Mouse (Mus musculus) lung, postnatal 0 days (tissue): ENCODE measurements at regions not wholly inside any gene's neighbourhood (a gene's known extent, or its start where the extent isn't known, plus 50 kb on each side); places are given as distances from the start of the nearest gene placed in this dataset.
A peak's percentile ranks its signal among the peaks of the same experiment; 100 is the strongest.

Experiments used
- ATAC-seq: fragments of 200-750 bp; cut with Nextera tagmentation; 2 replicates; pipeline ENCODE4 v1.8.0; 2017; ENCODE audit warnings: moderate library complexity
- DNase-seq: peaks from one replicate; pipeline ENCODE4 v3.0.0-alpha.2; 2016; ENCODE audit warnings: low spot score
- H3K27ac ChIP-seq: fragments of 300-500 bp; sonication (generic); 2 replicates; pipeline ENCODE4 v1.5.1; 2014; ENCODE audit warnings: antibody characterized with exemption, mild to moderate bottlenecking, low read length, mixed read lengths
- H3K27me3 ChIP-seq: fragments of 300-500 bp; sonication (generic); replicated peaks from 2 replicates; pipeline ENCODE4 v1.6.1; 2014; ENCODE audit warnings: low read length, mixed read lengths; ENCODE audit not compliant: insufficient read depth
- H3K36me3 ChIP-seq: fragments of 300-500 bp; sonication (generic); 2 replicates; pipeline ENCODE4 v1.6.1; 2014; ENCODE audit warnings: low read length, mixed read lengths; ENCODE audit not compliant: insufficient read depth
- H3K4me1 ChIP-seq: fragments of 300-500 bp; sonication (generic); 2 replicates; pipeline ENCODE4 v1.6.1; 2014; ENCODE audit warnings: antibody characterized with exemption, low read depth, low read length, mixed read lengths; ENCODE audit not compliant: insufficient read depth
- H3K4me2 ChIP-seq: fragments of 300-500 bp; sonication (generic); replicated peaks from 2 replicates; pipeline ENCODE4 v1.6.1; 2014; ENCODE audit warnings: low read depth, mild to moderate bottlenecking, low read length, moderate library complexity, mixed read lengths
- H3K4me3 ChIP-seq: fragments of 300-500 bp; sonication (generic); 2 replicates; pipeline ENCODE4 v1.5.1; 2014; ENCODE audit warnings: low read depth, low read length
- H3K9ac ChIP-seq: fragments of 300-500 bp; sonication (generic); replicated peaks from 2 replicates; pipeline ENCODE4 v1.6.1; 2014; ENCODE audit warnings: low read depth, mild to moderate bottlenecking
- H3K9me3 ChIP-seq: fragments of 300-500 bp; sonication (generic); 2 replicates; pipeline ENCODE4 v1.6.1; 2016; ENCODE audit warnings: low read length, mixed read lengths
- CTCF ChIP-seq: IDR thresholded peaks from 2 replicates; pipeline ENCODE4 v1.5.1; 2016; ENCODE audit warnings: antibody characterized with exemption, mild to moderate bottlenecking
- EP300 ChIP-seq: IDR thresholded peaks from 2 replicates; pipeline ENCODE4 v1.6.1; 2016; ENCODE audit warnings: antibody characterized with exemption, mild to moderate bottlenecking, control low read depth
- WGBS: fragments of 180-500 bp; shearing (Covaris S2); extraction: QIAGEN DNeasy Blood & Tissue Kit; methylation state at CpG from one replicate; pipeline ENCODE4 v1.1.7; 2014; 5-methylcytosine and 5-hydroxymethylcytosine counted together

DNA sequence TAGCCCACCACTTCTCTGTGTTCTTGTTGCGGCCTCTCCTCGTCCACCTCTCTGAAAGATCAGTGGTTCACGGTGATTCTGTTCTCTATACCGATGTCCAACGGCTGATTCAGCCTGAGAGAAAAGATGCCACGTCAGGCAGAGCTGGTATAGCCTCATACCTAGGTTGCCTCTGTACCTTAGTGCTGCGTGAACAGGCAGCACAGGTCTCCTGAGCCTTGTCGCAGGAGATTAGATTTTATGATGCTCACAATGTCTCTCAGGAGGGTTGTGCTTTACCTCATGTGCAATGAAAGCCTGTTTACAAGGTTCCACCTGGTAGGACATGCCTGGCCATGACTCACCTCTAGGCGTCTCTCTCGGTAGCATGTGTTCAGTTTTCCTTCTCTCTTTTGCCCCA lies 267.6 kb upstream of the Clnk start:
- H3K27ac ChIP-seq = no peak overlapping the region
- no peak overlapping the region for H3K9ac ChIP-seq
- WGBS = 87% methylated on average over 10 of the region's 10 CpGs
- no peaks in the 10 kb centered on the region for H3K4me1 ChIP-seq
- no peaks in the 10 kb centered on the region for H3K9me3 ChIP-seq
- H3K27me3 ChIP-seq = no peaks in the 10 kb centered on the region
- no peak overlapping the region for H3K4me3 ChIP-seq
- ATAC-seq = no peak
- H3K36me3 ChIP-seq = no peaks in the 10 kb centered on the region
- TF ChIP-seq EP300 (no peak), CTCF (no peak)
- no peak for DNase-seq
- no peak overlapping the region for H3K4me2 ChIP-seq

DNA sequence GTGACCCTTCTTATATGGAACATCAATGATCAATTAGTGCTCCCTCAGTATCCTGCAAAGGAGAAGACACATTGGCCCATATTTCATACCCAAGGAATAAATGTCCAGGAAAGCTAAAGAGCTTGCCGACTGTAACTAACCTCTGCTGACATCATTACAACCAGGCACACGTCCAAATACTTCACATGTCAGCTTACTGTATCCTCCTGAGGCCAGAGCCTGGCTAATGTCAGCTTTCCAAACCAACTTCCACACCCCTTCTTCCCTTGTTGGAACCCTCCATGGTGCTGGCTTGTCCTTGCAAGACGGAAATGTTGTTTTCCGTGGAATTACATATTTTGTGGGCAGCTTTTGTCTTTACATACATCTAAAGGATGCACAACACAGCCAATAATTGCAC lies 267.0 kb upstream of the Clnk start:
- H3K4me2 ChIP-seq = no peak overlapping the region
- no peak overlapping the region for H3K4me3 ChIP-seq
- TF ChIP-seq EP300 (no peak), CTCF (no peak)
- H3K36me3 ChIP-seq = no peaks in the 10 kb centered on the region
- no peaks in the 10 kb centered on the region for H3K9me3 ChIP-seq
- H3K27ac ChIP-seq = no peak overlapping the region
- H3K9ac ChIP-seq = no peak overlapping the region
- H3K4me1 ChIP-seq = no peaks in the 10 kb centered on the region
- ATAC-seq (no peak), DNase-seq (no peak)
- no peaks in the 10 kb centered on the region for H3K27me3 ChIP-seq
- 50% methylated on average over 4 of the region's 4 CpGs for WGBS

DNA sequence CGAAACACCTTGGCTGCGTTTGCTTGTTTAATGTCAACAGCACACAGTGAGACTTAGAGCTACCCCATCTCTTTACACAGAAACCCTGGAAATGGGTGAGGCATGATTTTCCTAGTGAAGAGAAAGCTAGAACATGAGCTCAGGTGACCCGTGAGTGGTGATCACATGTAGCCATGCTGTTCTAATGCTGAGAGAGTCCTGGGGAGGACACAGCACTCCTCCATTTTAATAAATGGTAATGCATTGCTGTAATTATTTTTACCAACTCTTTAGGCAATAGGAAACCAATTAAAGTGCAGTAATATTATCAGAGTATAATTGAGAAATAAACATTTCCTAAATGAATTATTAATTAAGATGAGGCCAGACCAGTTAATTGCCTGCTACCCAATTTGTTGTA lies 261.8 kb upstream of the Clnk start:
- no peaks in the 10 kb centered on the region for H3K27me3 ChIP-seq
- H3K36me3 ChIP-seq = no peaks in the 10 kb centered on the region
- H3K9me3 ChIP-seq = no peaks in the 10 kb centered on the region
- no peak overlapping the region for H3K27ac ChIP-seq
- H3K4me3 ChIP-seq = no peak overlapping the region
- WGBS = 69% methylated on average over 3 of the region's 3 CpGs
- ATAC-seq (no peak), DNase-seq (no peak)
- H3K4me1 ChIP-seq = no peaks in the 10 kb centered on the region
- H3K9ac ChIP-seq = no peak overlapping the region
- TF ChIP-seq EP300 = no peak
- no peak overlapping the region for H3K4me2 ChIP-seq

DNA sequence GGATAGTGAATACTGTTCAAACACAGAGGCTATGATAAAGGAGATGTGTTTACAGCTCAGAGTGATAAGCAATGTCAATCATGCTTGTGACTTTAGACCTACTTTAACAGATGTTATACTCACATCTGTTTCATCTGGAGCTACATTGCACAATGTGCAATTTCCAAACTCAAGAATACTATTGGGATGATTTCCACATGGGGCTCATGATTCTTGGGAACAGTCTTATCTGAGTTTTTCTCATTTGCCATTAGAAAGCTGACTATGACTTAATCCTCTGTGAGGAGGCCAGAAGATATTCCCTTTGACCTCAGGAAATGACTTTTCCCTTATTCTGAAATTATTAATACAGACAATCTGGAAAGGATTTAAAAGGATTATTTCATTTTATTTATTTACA lies 252.3 kb upstream of the Clnk start:
- Histone ChIP-seq H3K36me3 (no peaks in the 10 kb centered on the region), H3K4me3 (no peak overlapping the region), H3K27ac (no peak overlapping the region), H3K4me1 (no peaks in the 10 kb centered on the region), H3K27me3 (no peaks in the 10 kb centered on the region), H3K4me2 (no peak overlapping the region), H3K9me3 (no peaks in the 10 kb centered on the region), H3K9ac (no peak overlapping the region)
- TF ChIP-seq EP300 (no peak), CTCF (no peak)
- ATAC-seq = no peak
- DNase-seq = peak; percentile 32

DNA sequence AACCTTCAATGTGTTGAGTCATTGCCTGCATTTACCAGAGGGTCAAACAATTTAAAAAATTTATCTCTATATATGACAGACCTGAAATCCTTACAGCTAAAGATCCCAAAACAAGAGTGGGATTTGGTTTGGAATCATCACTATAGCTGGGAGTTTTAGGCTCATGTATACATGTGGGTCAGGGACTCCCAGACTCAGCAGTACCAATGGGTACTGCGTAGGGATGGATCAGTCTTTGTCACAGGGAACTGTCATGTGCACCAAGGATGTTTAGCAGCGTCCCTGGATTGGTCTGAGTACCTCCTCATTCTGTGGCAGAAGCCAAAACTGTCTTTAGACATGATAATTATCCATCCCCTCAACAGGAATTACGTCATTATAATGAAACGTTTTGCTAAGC lies 250.2 kb upstream of the Clnk start:
- 76% methylated on average over 4 of the region's 4 CpGs for WGBS
- no peak for TF ChIP-seq CTCF
- no peak for TF ChIP-seq EP300
- no peak for ATAC-seq

DNA sequence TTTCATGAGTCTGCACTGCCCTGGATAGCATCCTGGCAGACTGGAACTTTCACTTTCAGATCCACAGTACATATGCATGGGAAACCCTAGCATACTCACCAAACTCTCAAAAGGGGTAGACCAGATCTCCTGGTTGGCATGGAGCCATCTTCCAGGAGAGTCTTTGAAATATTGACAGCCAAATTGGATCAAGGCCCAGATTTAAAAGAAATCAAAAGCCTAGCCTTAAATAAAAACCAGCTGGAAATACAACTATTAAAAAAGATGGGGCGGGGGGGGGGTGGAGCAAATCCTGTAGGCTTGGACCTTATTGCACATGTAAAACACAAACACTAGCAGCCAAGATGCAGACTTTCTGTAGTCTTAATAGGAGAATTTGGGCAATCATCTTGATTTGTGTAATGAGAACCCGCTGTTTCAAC lies 249.7 kb upstream of the Clnk start:
- ATAC-seq (no peak), DNase-seq (no peak)
- Histone ChIP-seq H3K27ac (no peak overlapping the region), H3K9ac (no peak overlapping the region), H3K4me3 (no peak overlapping the region), H3K4me2 (no peak overlapping the region), H3K9me3 (no peaks in the 10 kb centered on the region), H3K36me3 (no peaks in the 10 kb centered on the region), H3K27me3 (no peaks in the 10 kb centered on the region), H3K4me1 (no peaks in the 10 kb centered on the region)
- TF ChIP-seq EP300 (no peak), CTCF (no peak)
- 70% methylated on average over 2 of the region's 2 CpGs for WGBS

More for the DNA sequence above, 250.2 kb upstream of the Clnk start:
- no peak for DNase-seq
- Histone ChIP-seq H3K27me3 (no peaks in the 10 kb centered on the region), H3K4me3 (no peak overlapping the region), H3K9ac (no peak overlapping the region), H3K4me1 (no peaks in the 10 kb centered on the region), H3K4me2 (no peak overlapping the region), H3K27ac (no peak overlapping the region), H3K9me3 (no peaks in the 10 kb centered on the region), H3K36me3 (no peaks in the 10 kb centered on the region)

DNA sequence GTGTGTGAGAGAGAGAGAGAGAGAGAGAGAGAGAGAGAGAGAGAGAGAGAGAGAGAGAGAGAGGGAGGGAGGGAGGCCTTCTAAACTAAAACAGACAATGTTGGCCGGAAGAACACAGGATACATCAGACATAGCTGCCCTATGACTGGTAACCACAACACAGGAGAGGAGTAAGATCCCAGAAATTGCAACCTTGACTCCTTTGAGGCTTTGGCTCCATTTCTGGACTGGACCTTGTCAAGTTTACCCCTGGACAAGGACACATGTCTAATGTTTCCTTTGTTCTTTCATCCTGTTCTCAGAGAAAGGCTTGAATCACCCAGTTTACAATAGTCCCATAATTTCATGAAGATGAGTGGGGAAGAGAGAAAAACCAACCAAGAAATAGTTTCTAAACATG lies 233.7 kb upstream of the Clnk start:
- no peak for ATAC-seq
- Histone ChIP-seq H3K4me3 (no peak overlapping the region), H3K27me3 (no peaks in the 10 kb centered on the region), H3K4me2 (no peak overlapping the region), H3K36me3 (no peaks in the 10 kb centered on the region), H3K9me3 (no peaks in the 10 kb centered on the region), H3K27ac (no peak overlapping the region), H3K9ac (no peak overlapping the region), H3K4me1 (no peaks in the 10 kb centered on the region)
- 75% methylated on average over 1 of the region's 1 CpGs for WGBS
- TF ChIP-seq EP300 (no peak), CTCF (no peak)
- no peak for DNase-seq
